Mouse (Mus musculus): ENCODE results near the gene Smurf1. TPM values are rescaled to one million over a fixed set of nuclear protein-coding genes. Genes with fewer than 3 reads are reported as not detected.
A peak's percentile ranks its signal among the peaks of the same experiment; 100 is the strongest.

The Smurf1 gene
- polyA plus RNA-seq, 1 experiment = 33.6 TPM

GRCm38 (mm10) chr5:144884629-144885217 lies 80.9 kb downstream of the Smurf1 start:
- no peak for DNase-seq
- TF ChIP-seq CTCF (IDR thresholded peaks at IDR 0.05; ENCODE audit: borderline replicate concordance, control insufficient read depth, extremely low read depth, insufficient read depth, low read length, poor library complexity) (no peak), POLR2A (IDR thresholded peaks at IDR 0.05; ENCODE audit: control insufficient read depth, extremely low read depth, insufficient read depth, low read length, poor library complexity) (no peak)
- Histone ChIP-seq H3K27me3 (ENCODE audit: control insufficient read depth, insufficient read depth, low read length) (no peaks in the 10 kb centered on the region), H3K36me3 (ENCODE audit: control insufficient read depth, insufficient read depth, low read length) (peaks cover 15% of the 10 kb centered on the region), H3K4me3 (ENCODE audit: control insufficient read depth, insufficient read depth, low read length) (no peak overlapping the region), H3K4me1 (replicated peaks; ENCODE audit: control insufficient read depth, insufficient read depth, low read length) (no peaks in the 10 kb centered on the region), H3K27ac (ENCODE audit: control insufficient read depth, insufficient read depth, low read length) (no peak overlapping the region)
- 90% methylated on average over 13 of the region's 13 CpGs for WGBS

GRCm38 (mm10) chr5:144881670-144882399 lies 83.8 kb downstream of the Smurf1 start:
- peaks cover 11% of the 10 kb centered on the region for H3K36me3 ChIP-seq (ENCODE audit: control insufficient read depth, insufficient read depth, low read length)
- no peaks in the 10 kb centered on the region for H3K4me1 ChIP-seq (replicated peaks; ENCODE audit: control insufficient read depth, insufficient read depth, low read length)
- H3K27ac ChIP-seq (ENCODE audit: control insufficient read depth, insufficient read depth, low read length) = no peak overlapping the region
- TF ChIP-seq POLR2A (IDR thresholded peaks at IDR 0.05; ENCODE audit: control insufficient read depth, extremely low read depth, insufficient read depth, low read length, poor library complexity) = no peak
- TF ChIP-seq CTCF (IDR thresholded peaks at IDR 0.05; ENCODE audit: borderline replicate concordance, control insufficient read depth, extremely low read depth, insufficient read depth, low read length, poor library complexity) = no peak
- no peak overlapping the region for H3K4me3 ChIP-seq (ENCODE audit: control insufficient read depth, insufficient read depth, low read length)
- no peak for DNase-seq
- H3K27me3 ChIP-seq (ENCODE audit: control insufficient read depth, insufficient read depth, low read length) = no peaks in the 10 kb centered on the region
- WGBS = 96% methylated on average over 14 of the region's 14 CpGs

GRCm38 (mm10) chr5:144877021-144877420 lies 88.6 kb downstream of the Smurf1 start:
- H3K4me1 ChIP-seq (replicated peaks; ENCODE audit: control insufficient read depth, insufficient read depth, low read length) = no peaks in the 10 kb centered on the region

DNA sequence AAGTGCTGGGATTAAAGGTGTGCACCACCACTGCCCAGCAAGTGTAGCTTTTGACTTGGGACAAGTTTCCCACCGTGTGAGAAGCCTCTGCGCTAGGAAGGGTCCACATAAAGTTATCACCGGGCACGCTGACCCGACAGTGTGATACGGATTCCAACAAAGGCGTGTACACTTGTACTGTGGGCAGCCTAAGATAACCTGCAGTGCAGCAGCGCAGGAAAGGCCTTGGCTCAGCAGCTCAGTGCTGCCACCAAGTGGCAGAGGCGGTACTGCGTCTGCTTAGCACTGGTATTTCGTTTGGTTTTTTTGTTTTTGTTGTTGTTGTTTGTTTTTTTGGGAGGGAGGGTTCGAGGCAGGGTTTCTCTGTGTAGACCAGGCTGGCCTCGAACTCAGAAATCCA lies 89.8 kb downstream of the Smurf1 start:
- Histone ChIP-seq H3K36me3 (ENCODE audit: control insufficient read depth, insufficient read depth, low read length) (no peaks in the 10 kb centered on the region), H3K27me3 (ENCODE audit: control insufficient read depth, insufficient read depth, low read length) (no peaks in the 10 kb centered on the region), H3K4me1 (replicated peaks; ENCODE audit: control insufficient read depth, insufficient read depth, low read length) (no peaks in the 10 kb centered on the region), H3K27ac (ENCODE audit: control insufficient read depth, insufficient read depth, low read length) (no peak overlapping the region), H3K4me3 (ENCODE audit: control insufficient read depth, insufficient read depth, low read length) (no peak overlapping the region)
- DNase-seq = peak; percentile 51
- 7% methylated on average over 13 of the region's 13 CpGs for WGBS
- TF ChIP-seq CTCF (IDR thresholded peaks at IDR 0.05; ENCODE audit: borderline replicate concordance, control insufficient read depth, extremely low read depth, insufficient read depth, low read length, poor library complexity) (peak; percentile 92), POLR2A (IDR thresholded peaks at IDR 0.05; ENCODE audit: control insufficient read depth, extremely low read depth, insufficient read depth, low read length, poor library complexity) (no peak)

More at GRCm38 (mm10) chr5:144877021-144877420, 88.6 kb downstream of the Smurf1 start:
- H3K36me3 ChIP-seq (ENCODE audit: control insufficient read depth, insufficient read depth, low read length) = no peaks in the 10 kb centered on the region
- no peak overlapping the region for H3K4me3 ChIP-seq (ENCODE audit: control insufficient read depth, insufficient read depth, low read length)
- no peaks in the 10 kb centered on the region for H3K27me3 ChIP-seq (ENCODE audit: control insufficient read depth, insufficient read depth, low read length)
- DNase-seq = no peak
- H3K27ac ChIP-seq (ENCODE audit: control insufficient read depth, insufficient read depth, low read length) = no peak overlapping the region
- TF ChIP-seq CTCF (IDR thresholded peaks at IDR 0.05; ENCODE audit: borderline replicate concordance, control insufficient read depth, extremely low read depth, insufficient read depth, low read length, poor library complexity) (no peak), POLR2A (IDR thresholded peaks at IDR 0.05; ENCODE audit: control insufficient read depth, extremely low read depth, insufficient read depth, low read length, poor library complexity) (no peak)
- WGBS = 96% methylated on average over 15 of the region's 15 CpGs

GRCm38 (mm10) chr5:144875227-144875626 lies 90.4 kb downstream of the Smurf1 start:
- 94% methylated on average over 6 of the region's 6 CpGs for WGBS
- H3K27ac ChIP-seq (ENCODE audit: control insufficient read depth, insufficient read depth, low read length) = no peak overlapping the region
- TF ChIP-seq CTCF (IDR thresholded peaks at IDR 0.05; ENCODE audit: borderline replicate concordance, control insufficient read depth, extremely low read depth, insufficient read depth, low read length, poor library complexity) (no peak), POLR2A (IDR thresholded peaks at IDR 0.05; ENCODE audit: control insufficient read depth, extremely low read depth, insufficient read depth, low read length, poor library complexity) (no peak)
- H3K4me3 ChIP-seq (ENCODE audit: control insufficient read depth, insufficient read depth, low read length) = no peak overlapping the region
- H3K4me1 ChIP-seq (replicated peaks; ENCODE audit: control insufficient read depth, insufficient read depth, low read length) = no peaks in the 10 kb centered on the region
- no peak for DNase-seq
- no peaks in the 10 kb centered on the region for H3K27me3 ChIP-seq (ENCODE audit: control insufficient read depth, insufficient read depth, low read length)
- no peaks in the 10 kb centered on the region for H3K36me3 ChIP-seq (ENCODE audit: control insufficient read depth, insufficient read depth, low read length)

- TF ChIP-seq POLR2A (IDR thresholded peaks at IDR 0.05; ENCODE audit: control insufficient read depth, extremely low read depth, insufficient read depth, low read length, poor library complexity) (no peak), CTCF (IDR thresholded peaks at IDR 0.05; ENCODE audit: borderline replicate concordance, control insufficient read depth, extremely low read depth, insufficient read depth, low read length, poor library complexity) (no peak)
These were observed 92.8 kb downstream of the Smurf1 start for GRCm38 (mm10) chr5:144872867-144873266.

More at GRCm38 (mm10) chr5:144872867-144873266, 92.8 kb downstream of the Smurf1 start:
- Histone ChIP-seq H3K27ac (ENCODE audit: control insufficient read depth, insufficient read depth, low read length) (no peak overlapping the region), H3K4me1 (replicated peaks; ENCODE audit: control insufficient read depth, insufficient read depth, low read length) (no peaks in the 10 kb centered on the region), H3K4me3 (ENCODE audit: control insufficient read depth, insufficient read depth, low read length) (no peak overlapping the region), H3K27me3 (ENCODE audit: control insufficient read depth, insufficient read depth, low read length) (no peaks in the 10 kb centered on the region), H3K36me3 (ENCODE audit: control insufficient read depth, insufficient read depth, low read length) (no peaks in the 10 kb centered on the region)
- DNase-seq = no peak
- WGBS = 94% methylated on average over 3 of the region's 3 CpGs

All from thymus, adult 2 months (tissue).